In genomic region chr11:8582101-8582920, GRCm38 (mm10) we compare ENCODE assay signal across 13 mouse cellular contexts.
DNase-seq lines count a peak whose midpoint lies in the region; ATAC-seq and TF ChIP-seq lines count a peak whose summit lies in the region.
"Had no signal": no experiment of that assay in that cellular context is flagged by ENCODE, and none has a peak within 500 bp of the region (broad histone marks: within the 10 kb centered on the region; RNA-seq: fewer than 3 reads in every experiment).

No protein-coding gene starts in this region.

- peak; percentile 23 for TF ChIP-seq EP300 in stomach, postnatal 0 days (optimal IDR thresholded peaks at IDR 0.05)

- no peak overlapping the region for H3K27ac ChIP-seq in liver, embryonic 11.5 days (ENCODE audit: low read depth, low read length)
- peak overlapping the region; percentile 48 for H3K27ac ChIP-seq in heart, embryonic 10.5 days
- no peak overlapping the region for H3K27ac ChIP-seq in liver, embryonic 12.5 days
- peak overlapping the region; percentile 75 for H3K27ac ChIP-seq in stomach, postnatal 0 days (replicated peaks)
- H3K27ac ChIP-seq in midbrain, embryonic 13.5 days, result no peak overlapping the region
- H3K27ac ChIP-seq: hindbrain, embryonic 12.5 days; lung, embryonic 15.5 days had no signal

- no peaks in the 10 kb centered on the region for H3K27me3 ChIP-seq in liver, embryonic 11.5 days (replicated peaks; ENCODE audit: control insufficient read depth, insufficient read depth, low read length)
- H3K27me3 ChIP-seq in heart, embryonic 10.5 days (ENCODE audit: insufficient read depth, poor library complexity, severe bottlenecking), result no peaks in the 10 kb centered on the region
- no peaks in the 10 kb centered on the region for H3K27me3 ChIP-seq in liver, embryonic 12.5 days (replicated peaks)
- no peaks in the 10 kb centered on the region for H3K27me3 ChIP-seq in stomach, postnatal 0 days (ENCODE audit: control insufficient read depth, insufficient read depth, low read length)
- no peaks in the 10 kb centered on the region for H3K27me3 ChIP-seq in midbrain, embryonic 13.5 days
- H3K27me3 ChIP-seq: hindbrain, embryonic 12.5 days; lung, embryonic 15.5 days had no signal

- H3K36me3 ChIP-seq in liver, embryonic 11.5 days (ENCODE audit: control insufficient read depth, insufficient read depth, low read length), result no peaks in the 10 kb centered on the region
- H3K36me3 ChIP-seq in heart, embryonic 10.5 days, result no peaks in the 10 kb centered on the region
- H3K36me3 ChIP-seq in liver, embryonic 12.5 days, result no peaks in the 10 kb centered on the region
- no peaks in the 10 kb centered on the region for H3K36me3 ChIP-seq in stomach, postnatal 0 days (ENCODE audit: control insufficient read depth, insufficient read depth, low read length)
- H3K36me3 ChIP-seq in midbrain, embryonic 13.5 days, result no peaks in the 10 kb centered on the region
- H3K36me3 ChIP-seq: hindbrain, embryonic 12.5 days; lung, embryonic 15.5 days had no signal

- H3K4me1 ChIP-seq in liver, embryonic 11.5 days (replicated peaks; ENCODE audit: control insufficient read depth, insufficient read depth, low read length), result peaks cover 8% of the 10 kb centered on the region
- peaks cover 66% of the 10 kb centered on the region for H3K4me1 ChIP-seq in heart, embryonic 10.5 days
- peaks cover 22% of the 10 kb centered on the region for H3K4me1 ChIP-seq in liver, embryonic 12.5 days
- H3K4me1 ChIP-seq in stomach, postnatal 0 days (replicated peaks; ENCODE audit: control insufficient read depth, insufficient read depth), result peaks cover 3% of the 10 kb centered on the region
- peaks cover 9% of the 10 kb centered on the region; the same call in 1 of the 2 replicates for H3K4me1 ChIP-seq in midbrain, embryonic 13.5 days (replicated peaks)

- no peaks in the 10 kb centered on the region for H3K9me3 ChIP-seq in liver, embryonic 11.5 days (ENCODE audit: control insufficient read depth, low read length)
- H3K9me3 ChIP-seq in heart, embryonic 10.5 days, result no peaks in the 10 kb centered on the region
- H3K9me3 ChIP-seq in liver, embryonic 12.5 days (replicated peaks), result no peaks in the 10 kb centered on the region
- H3K9me3 ChIP-seq in stomach, postnatal 0 days (ENCODE audit: control insufficient read depth, low read length), result no peaks in the 10 kb centered on the region
- no peaks in the 10 kb centered on the region for H3K9me3 ChIP-seq in midbrain, embryonic 13.5 days
- H3K9me3 ChIP-seq: hindbrain, embryonic 12.5 days; lung, embryonic 15.5 days had no signal

- no peak for DNase-seq in liver, embryonic 11.5 days (ENCODE audit: low spot score)
- DNase-seq in liver, result no peak
- no peak for DNase-seq in heart, embryonic 10.5 days (ENCODE audit: low spot score)
- peak; percentile 73 for DNase-seq in stomach, postnatal 0 days (ENCODE audit: low spot score)
- no peak for DNase-seq in right cerebral cortex, adult 18-20 months
- DNase-seq in embryo, embryonic 10.5 days (ENCODE audit: low spot score), result no peak
- DNase-seq: cerebellum, adult 9-10 months; kidney, postnatal 14 days; spleen, adult 18-20 months had no signal

- 78% methylated on average over 10 of the region's 10 CpGs for WGBS in liver, embryonic 11.5 days
- 74% methylated on average over 10 of the region's 10 CpGs for WGBS in heart, embryonic 10.5 days
- WGBS in liver, embryonic 12.5 days (ENCODE audit: insufficient replicate concordance), result 59% methylated on average over 10 of the region's 10 CpGs
- WGBS in stomach, postnatal 0 days, result 57% methylated on average over 10 of the region's 10 CpGs
- WGBS in midbrain, embryonic 13.5 days, result 89% methylated on average over 10 of the region's 10 CpGs

- no peak overlapping the region for H3K9ac ChIP-seq in liver, embryonic 11.5 days (ENCODE audit: low read depth, low read length)
- H3K9ac ChIP-seq in liver, embryonic 12.5 days, result no peak overlapping the region
- no peak overlapping the region for H3K9ac ChIP-seq in stomach, postnatal 0 days (ENCODE audit: low read length)
- no peak overlapping the region for H3K9ac ChIP-seq in midbrain, embryonic 13.5 days (replicated peaks)
- H3K9ac ChIP-seq: hindbrain, embryonic 12.5 days; lung, embryonic 15.5 days had no signal

- H3K4me3 ChIP-seq in liver, embryonic 11.5 days (ENCODE audit: low read depth, low read length), result no peak overlapping the region
- H3K4me3 ChIP-seq in heart, embryonic 10.5 days, result no peak overlapping the region
- no peak overlapping the region for H3K4me3 ChIP-seq in liver, embryonic 12.5 days
- no peak overlapping the region for H3K4me3 ChIP-seq in stomach, postnatal 0 days (ENCODE audit: low read depth, low read length)
- H3K4me3 ChIP-seq in midbrain, embryonic 13.5 days (replicated peaks), result no peak overlapping the region
- H3K4me3 ChIP-seq: hindbrain, embryonic 12.5 days; lung, embryonic 15.5 days had no signal

- no peak overlapping the region for H3K4me2 ChIP-seq in liver, embryonic 11.5 days
- H3K4me2 ChIP-seq in liver, embryonic 12.5 days, result no peak overlapping the region
- H3K4me2 ChIP-seq in stomach, postnatal 0 days (replicated peaks; ENCODE audit: low read depth), result no peak overlapping the region
- no peak overlapping the region for H3K4me2 ChIP-seq in midbrain, embryonic 13.5 days (replicated peaks)
- H3K4me2 ChIP-seq: hindbrain, embryonic 12.5 days; lung, embryonic 15.5 days had no signal

- peak; percentile 50 for ATAC-seq in liver, embryonic 11.5 days (replicated peaks; ENCODE audit: low FRiP score)
- ATAC-seq in liver, embryonic 12.5 days, result 0 out of 2 replicates have a peak, but pooled peaks have one; percentile 27
- peak; percentile 87 for ATAC-seq in stomach, postnatal 0 days (ENCODE audit: low FRiP score, low TSS enrichment)
- ATAC-seq in midbrain, embryonic 13.5 days, result no peak

- TF ChIP-seq CTCF in stomach, postnatal 0 days (IDR thresholded peaks at IDR 0.05; ENCODE audit: low read depth), result 0 out of 2 replicates have a peak, but pooled peaks have one; percentile 19

Comparison
In these comparisons a context has a peak if more than half of its experiments do, and no peak if none do; other contexts are left out.
1. H3K27ac ChIP-seq: peak in heart, embryonic 10.5 days (single experiment) and stomach, postnatal 0 days (single experiment); none in liver, embryonic 11.5 days (single experiment), liver, embryonic 12.5 days (single experiment) and midbrain, embryonic 13.5 days (single experiment).